Mouse (Mus musculus): ENCODE data around the gene Gm45062.

Gm45062 gene

GRCm38 (mm10) chr6:8259004-8259666, at the start of gene Gm45062, which contains the start of the genes Rpa3 and Umad1:
Gene Gm45062 (plus strand): TSS chr6:8259450.
Gene Rpa3 (minus strand): TSS chr6:8259173.
Gene Umad1 (plus strand): TSS chr6:8259288.
- DNase-seq (ENCODE audit: low spot score) = peak; percentile 98

GRCm38 (mm10) chr6:8209866-8210186, 49.4 kb upstream of the Gm45062 start:
- DNase-seq (ENCODE audit: low spot score) = no peak

- DNase-seq (ENCODE audit: low spot score) = no peak
Observed at GRCm38 (mm10) chr6:8210661-8211060, 48.6 kb upstream of the Gm45062 start.

- DNase-seq (ENCODE audit: low spot score) = no peak
Observed at GRCm38 (mm10) chr6:8227035-8227434, 32.2 kb upstream of the Gm45062 start.

- no peak for DNase-seq (ENCODE audit: low spot score)
Observed at GRCm38 (mm10) chr6:8228596-8228995, 30.7 kb upstream of the Gm45062 start.

- DNase-seq (ENCODE audit: low spot score) = no peak
Observed at GRCm38 (mm10) chr6:8258316-8258715, 934 bp upstream of the Gm45062 start.

- no peak for DNase-seq (ENCODE audit: low spot score)
Observed at GRCm38 (mm10) chr6:8259667-8260044, 406 bp downstream of the Gm45062 start.

GRCm38 (mm10) chr6:8271047-8271446, 11.8 kb downstream of the Gm45062 start:
- no peak for DNase-seq (ENCODE audit: low spot score)

- DNase-seq (ENCODE audit: low spot score) = peak; percentile 57
Observed at GRCm38 (mm10) chr6:8274387-8275054, 15.3 kb downstream of the Gm45062 start.

GRCm38 (mm10) chr6:8275098-8275497, 15.8 kb downstream of the Gm45062 start:
- DNase-seq (ENCODE audit: low spot score) = peak; percentile 66

GRCm38 (mm10) chr6:8276431-8276830, 17.2 kb downstream of the Gm45062 start:
- DNase-seq (ENCODE audit: low spot score) = no peak

- no peak for DNase-seq (ENCODE audit: low spot score)
Observed at GRCm38 (mm10) chr6:8278426-8279002, 19.3 kb downstream of the Gm45062 start.

GRCm38 (mm10) chr6:8283255-8283654, 24.0 kb downstream of the Gm45062 start:
- DNase-seq (ENCODE audit: low spot score) = no peak

- no peak for DNase-seq (ENCODE audit: low spot score)
Observed at GRCm38 (mm10) chr6:8285401-8285960, 26.2 kb downstream of the Gm45062 start.

GRCm38 (mm10) chr6:8286146-8286545, 26.9 kb downstream of the Gm45062 start:
- no peak for DNase-seq (ENCODE audit: low spot score)

GRCm38 (mm10) chr6:8288755-8289580, 29.7 kb downstream of the Gm45062 start:
- no peak for DNase-seq (ENCODE audit: low spot score)

GRCm38 (mm10) chr6:8294048-8294784, 35.0 kb downstream of the Gm45062 start:
- DNase-seq (ENCODE audit: low spot score) = no peak

GRCm38 (mm10) chr6:8299066-8299863, 40.0 kb downstream of the Gm45062 start:
- DNase-seq (ENCODE audit: low spot score) = no peak

- no peak for DNase-seq (ENCODE audit: low spot score)
Observed at GRCm38 (mm10) chr6:8307878-8308775, 48.9 kb downstream of the Gm45062 start.

- no peak for DNase-seq (ENCODE audit: low spot score)
Observed at GRCm38 (mm10) chr6:8312554-8312953, 53.3 kb downstream of the Gm45062 start.

Data from urinary bladder, postnatal 14 days (tissue).